Comparison of ENCODE assay signal across 17 mouse cellular contexts in the genomic region with DNA sequence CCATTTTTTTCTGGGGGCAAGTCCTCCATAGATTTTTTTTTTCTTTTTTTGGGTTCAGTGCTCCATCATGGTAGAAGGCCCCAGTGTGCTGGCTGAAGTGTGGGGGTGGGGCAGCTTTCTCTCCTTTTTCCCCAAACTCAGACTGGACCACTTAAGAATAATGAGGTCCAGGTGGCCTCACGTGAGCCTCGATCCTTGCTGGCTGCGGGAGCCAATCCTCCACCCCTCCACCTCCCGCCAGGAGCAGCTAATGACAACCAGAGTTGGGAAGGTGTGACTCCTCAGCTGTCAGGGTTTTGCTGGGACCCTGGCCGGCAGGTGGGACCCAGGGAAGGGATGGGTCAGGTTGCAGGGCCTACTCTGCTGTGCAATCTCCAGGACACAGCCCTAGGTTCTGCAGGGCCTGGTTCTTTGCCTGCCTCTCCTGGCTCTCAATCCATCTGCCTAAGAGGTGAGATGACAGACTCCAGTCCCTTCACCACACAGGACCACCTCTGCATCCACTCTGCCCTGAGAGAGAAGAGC. TPM values are rescaled to one million over a fixed set of nuclear protein-coding genes. Genes with fewer than 3 reads are reported as not detected.
DNase-seq lines count a peak whose midpoint lies in the region; ATAC-seq and TF ChIP-seq lines count a peak whose summit lies in the region.
"Had no signal": no experiment of that assay in that cellular context is flagged by ENCODE, and none has a peak within 500 bp of the region (broad histone marks: within the 10 kb centered on the region; RNA-seq: fewer than 3 reads in every experiment).

No protein-coding gene starts in this region.

- H3K4me3 ChIP-seq in heart, embryonic 10.5 days = no peak overlapping the region
- no peak overlapping the region for H3K4me3 ChIP-seq in stomach, embryonic 14.5 days (ENCODE audit: low read depth, low read length)
- no peak overlapping the region for H3K4me3 ChIP-seq in stomach, postnatal 0 days (ENCODE audit: low read depth, low read length)
- H3K4me3 ChIP-seq in limb, embryonic 13.5 days = no peak overlapping the region

- intact Hi-C loops in heart, postnatal 25 days (cut with DNase I) = no loop called here

- no peak overlapping the region for H3K9ac ChIP-seq in stomach, embryonic 14.5 days (replicated peaks; ENCODE audit: low read depth, low read length)
- H3K9ac ChIP-seq in stomach, postnatal 0 days (ENCODE audit: low read length) = no peak overlapping the region
- no peak overlapping the region for H3K9ac ChIP-seq in limb, embryonic 13.5 days
- H3K9ac ChIP-seq: liver, embryonic 14.5 days had no signal

- TF ChIP-seq CTCF in stomach, postnatal 0 days (IDR thresholded peaks at IDR 0.05; ENCODE audit: low read depth) = no peak

- ATAC-seq in stomach, embryonic 14.5 days (ENCODE audit: insufficient number of reproducible peaks, insufficient read depth, low FRiP score, low read depth) = no peak
- no peak for ATAC-seq in stomach, postnatal 0 days (ENCODE audit: low FRiP score, low TSS enrichment)
- peak; percentile 57; the same call in 1 of the 2 replicates for ATAC-seq in limb, embryonic 13.5 days (ENCODE audit: low FRiP score, low read depth)
- no peak for ATAC-seq in erythroid progenitor cell, adult 5-6 weeks (replicated peaks; ENCODE audit: low FRiP score, poor library complexity, severe bottlenecking)
- ATAC-seq in activated CD4-positive, CD25-positive, alpha-beta regulatory T cell, adult 4 months = no peak

- WGBS in heart, embryonic 10.5 days = 30% methylated on average over 5 of the region's 5 CpGs
- WGBS in stomach, embryonic 14.5 days = 28% methylated on average over 5 of the region's 5 CpGs
- 58% methylated on average over 5 of the region's 5 CpGs for WGBS in stomach, postnatal 0 days
- WGBS in limb, embryonic 13.5 days = 11% methylated on average over 5 of the region's 5 CpGs

- H3K36me3 ChIP-seq in heart, embryonic 10.5 days = no peaks in the 10 kb centered on the region
- no peaks in the 10 kb centered on the region for H3K36me3 ChIP-seq in stomach, embryonic 14.5 days (ENCODE audit: control insufficient read depth, insufficient read depth, low read length)
- H3K36me3 ChIP-seq in stomach, postnatal 0 days (ENCODE audit: control insufficient read depth, insufficient read depth, low read length) = no peaks in the 10 kb centered on the region
- H3K36me3 ChIP-seq in limb, embryonic 13.5 days = no peaks in the 10 kb centered on the region

- DNase-seq in heart, embryonic 10.5 days (ENCODE audit: low spot score) = no peak
- DNase-seq in heart, postnatal 25 days (ENCODE audit: low spot score) = no peak
- no peak for DNase-seq in stomach, postnatal 0 days (ENCODE audit: low spot score)
- DNase-seq: adrenal gland, postnatal 36 days; B cell, adult 2 months; heart, adult 11 months; kidney, adult 2 months; kidney, postnatal 4 days; layer of hippocampus, postnatal 36 days; lung, postnatal 4 days; midbrain, embryonic 14.5 days; thymus, postnatal 4 days had no signal

- H3K9me3 ChIP-seq in heart, embryonic 10.5 days = no peaks in the 10 kb centered on the region
- no peaks in the 10 kb centered on the region for H3K9me3 ChIP-seq in stomach, embryonic 14.5 days (ENCODE audit: control insufficient read depth, low read depth, low read length)
- no peaks in the 10 kb centered on the region for H3K9me3 ChIP-seq in stomach, postnatal 0 days (ENCODE audit: control insufficient read depth, low read length)
- H3K9me3 ChIP-seq in limb, embryonic 13.5 days = no peaks in the 10 kb centered on the region

- TF ChIP-seq EP300 in stomach, postnatal 0 days (optimal IDR thresholded peaks at IDR 0.05) = no peak

- peak overlapping the region; percentile 95 for H3K27ac ChIP-seq in heart, embryonic 10.5 days
- peak overlapping the region; percentile 21; the same call in 1 of the 2 replicates for H3K27ac ChIP-seq in stomach, embryonic 14.5 days (ENCODE audit: low read length)
- H3K27ac ChIP-seq in stomach, postnatal 0 days (replicated peaks) = no peak overlapping the region
- H3K27ac ChIP-seq in limb, embryonic 13.5 days = peak overlapping the region; percentile 85
- H3K27ac ChIP-seq: liver, embryonic 14.5 days had no signal

- peaks cover 98% of the 10 kb centered on the region for H3K4me1 ChIP-seq in heart, embryonic 10.5 days
- H3K4me1 ChIP-seq in stomach, embryonic 14.5 days (ENCODE audit: control insufficient read depth, insufficient read depth, low read length) = peaks cover 54% of the 10 kb centered on the region
- H3K4me1 ChIP-seq in stomach, postnatal 0 days (replicated peaks; ENCODE audit: control insufficient read depth, insufficient read depth) = peaks cover 2% of the 10 kb centered on the region; the same call in 1 of the 2 replicates
- H3K4me1 ChIP-seq in limb, embryonic 13.5 days = peaks cover 86% of the 10 kb centered on the region

- H3K27me3 ChIP-seq in heart, embryonic 10.5 days (ENCODE audit: insufficient read depth, poor library complexity, severe bottlenecking) = no peaks in the 10 kb centered on the region
- no peaks in the 10 kb centered on the region for H3K27me3 ChIP-seq in stomach, embryonic 14.5 days (ENCODE audit: control insufficient read depth, insufficient read depth, low read length)
- H3K27me3 ChIP-seq in stomach, postnatal 0 days (ENCODE audit: control insufficient read depth, insufficient read depth, low read length) = no peaks in the 10 kb centered on the region
- H3K27me3 ChIP-seq in limb, embryonic 13.5 days = no peaks in the 10 kb centered on the region

- no peak overlapping the region for H3K4me2 ChIP-seq in stomach, embryonic 14.5 days (replicated peaks; ENCODE audit: low read depth, low read length)
- H3K4me2 ChIP-seq in stomach, postnatal 0 days (replicated peaks; ENCODE audit: low read depth) = no peak overlapping the region
- H3K4me2 ChIP-seq in limb, embryonic 13.5 days (replicated peaks) = no peak overlapping the region

RNA-seq across cellular contexts. Expression of gene Mrpl23, which starts 27.2 kb away (rescaled TPM):
- 17.1 and 25.1 TPM in 2 replicates for polyA plus RNA-seq in heart, embryonic 10.5 days (2016; fragmentation: Nextera tagmentation; extraction: Ambion mirVana)
- total RNA-seq in heart, postnatal 25 days (2021) = 10 to 100 TPM; 16.1 to 39.0 TPM
- polyA plus RNA-seq in stomach, embryonic 14.5 days (2014; fragmentation: Nextera tagmentation; extraction: Ambion mirVana) = 32.6 and 35.6 TPM in 2 replicates
- polyA plus RNA-seq in stomach, postnatal 0 days (2015; fragmentation: Nextera tagmentation; extraction: Ambion mirVana) = 17.7 and 19.4 TPM in 2 replicates
- polyA plus RNA-seq in limb, embryonic 13.5 days (2015; fragmentation: Nextera tagmentation; extraction: Ambion mirVana) = 27.3 and 35.1 TPM in 2 replicates
- 9.6 TPM in 1 of 2 replicates, not detected in the other for total RNA-seq in erythroid progenitor cell, adult 5-6 weeks (2015; ENCODE audit: low replicate concordance)
- total RNA-seq in erythroid progenitor cell, adult 5-6 weeks (2017; ENCODE audit: low replicate concordance) = 0.13 TPM in 1 of 2 replicates, not detected in the other
- 10 to 100 TPM; 10.2 to 31.9 TPM for polyA plus RNA-seq in activated CD4-positive, CD25-positive, alpha-beta regulatory T cell, adult 4 months (2017; shearing (Covaris generic))
